Mouse (Mus musculus) left cerebral cortex, postnatal 4 days (tissue): ENCODE results near the gene Srd5a3. TPM values are rescaled to one million over a fixed set of nuclear protein-coding genes. Genes with fewer than 3 reads are reported as not detected.

Source experiments
- DNase-seq: peaks from one replicate; pipeline ENCODE4 v3.0.0-alpha.2; 2022
- intact Hi-C: fragments of 180-260 bp; cut with DNase I; formaldehyde crosslinking; loops from one replicate; pipeline ENCODE4 v1.15.1; 2025
- total RNA-seq, 2 experiments: library from RNA; stranded (reverse); gene quantifications; 2 replicates each; pipeline ENCODE4 v1.2.3; 2021

The Srd5a3 gene
- total RNA-seq, 2 experiments from 2014 or later, result 11.7 to 13.9 TPM

GRCm38 (mm10) chr5:76187885-76188284 is 47.8 kb downstream of the Srd5a3 start:
- intact Hi-C loops, result no loop called here
- DNase-seq, result no peak

- DNase-seq, result no peak
- intact Hi-C loops, result no loop called here
These were observed 50.5 kb downstream of the Srd5a3 start for GRCm38 (mm10) chr5:76190609-76191008.

- intact Hi-C loops, result no loop called here
- DNase-seq, result no peak
These were observed 53.0 kb downstream of the Srd5a3 start for GRCm38 (mm10) chr5:76193075-76193474.

- no peak for DNase-seq
- intact Hi-C loops, result no loop called here
These were observed 54.4 kb downstream of the Srd5a3 start for GRCm38 (mm10) chr5:76194377-76194945.

- intact Hi-C loops, result no loop called here
- DNase-seq, result no peak
These were observed 59.3 kb downstream of the Srd5a3 start for GRCm38 (mm10) chr5:76199346-76199745.

- intact Hi-C loops, result no loop called here
- no peak for DNase-seq
These were observed 63.1 kb downstream of the Srd5a3 start for GRCm38 (mm10) chr5:76203171-76203570.

Other genes with a start within 250 kb of the Srd5a3 start
- gene Kdr, start 161.8 kb upstream of the Srd5a3 start, total RNA-seq, result 10 to 100 TPM; 27.7 to 28.4 TPM
- gene Tmem165, start 43.6 kb downstream of the Srd5a3 start, total RNA-seq, result 10 to 100 TPM; 47.1 to 47.4 TPM
- gene Clock, start 164.5 kb downstream of the Srd5a3 start, total RNA-seq, result 10 to 100 TPM; 31.2 to 31.7 TPM
- not detected for gene Pdcl2, start 190.9 kb downstream of the Srd5a3 start, total RNA-seq
- gene Nmu, start 223.5 kb downstream of the Srd5a3 start, total RNA-seq, result not detected